Mouse (Mus musculus) forelimb bud, embryonic 11.5 days (tissue): ENCODE data around the gene Vmn2r3.
"Not testable (repeated sequence)": the region's sequence is repeated elsewhere in the genome, so short reads cannot be mapped to it uniquely, and the experiment has no call there.

Experiments used
- DNase-seq: peaks from one replicate; pipeline ENCODE4 v3.0.0-alpha.2; 2012; ENCODE audit warnings: low read depth, low spot score

The Vmn2r3 gene

DNA sequence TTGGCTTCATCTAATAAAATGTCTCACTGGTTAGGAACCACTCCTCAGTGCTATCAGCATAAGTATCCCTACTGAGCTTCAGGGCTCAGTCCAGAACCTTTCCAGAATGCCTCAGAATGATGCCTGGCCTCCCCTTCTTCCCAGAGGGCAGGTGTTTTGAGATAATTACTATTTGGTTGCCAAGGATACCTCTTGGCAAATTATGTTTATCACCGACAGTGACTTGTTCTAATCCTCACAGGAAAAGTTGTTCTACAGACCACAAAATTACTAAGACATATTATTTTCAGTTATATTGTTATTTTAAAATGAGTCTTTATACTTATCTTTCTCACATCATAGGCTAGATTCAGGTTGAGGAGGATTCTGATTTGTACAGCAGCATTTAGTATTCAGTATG, at the start of gene Vmn2r3:
Gene Vmn2r3 (minus strand): TSS at position 101 of the 400 bp plus-strand sequence.
- DNase-seq, result no peak

DNA sequence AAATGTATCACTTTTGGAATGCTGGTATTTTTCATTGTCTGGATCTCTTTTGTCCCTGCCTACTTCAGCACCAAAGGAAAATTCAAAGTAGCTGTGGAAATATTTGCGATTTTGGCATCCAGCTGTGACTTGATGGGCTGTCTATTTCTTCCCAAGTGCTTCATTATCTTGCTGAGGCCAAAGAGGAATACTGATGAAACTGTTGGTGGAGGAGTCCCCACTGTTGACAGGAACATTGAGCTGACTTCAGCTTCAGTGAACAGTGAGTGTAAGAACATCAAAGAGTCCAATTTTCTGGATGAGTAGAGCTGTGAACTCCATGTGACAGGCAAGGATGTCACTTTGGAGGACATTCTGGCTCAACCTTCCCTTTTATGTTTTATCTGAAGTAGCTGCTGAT, 43.0 kb upstream of the Vmn2r3 start:
- no peak for DNase-seq

- no peak for DNase-seq
These were observed 32.3 kb upstream of the Vmn2r3 start for GRCm38 (mm10) chr3:64321824-64322223.

GRCm38 (mm10) chr3:64306799-64307198, 17.3 kb upstream of the Vmn2r3 start:
- DNase-seq, result no peak

DNA sequence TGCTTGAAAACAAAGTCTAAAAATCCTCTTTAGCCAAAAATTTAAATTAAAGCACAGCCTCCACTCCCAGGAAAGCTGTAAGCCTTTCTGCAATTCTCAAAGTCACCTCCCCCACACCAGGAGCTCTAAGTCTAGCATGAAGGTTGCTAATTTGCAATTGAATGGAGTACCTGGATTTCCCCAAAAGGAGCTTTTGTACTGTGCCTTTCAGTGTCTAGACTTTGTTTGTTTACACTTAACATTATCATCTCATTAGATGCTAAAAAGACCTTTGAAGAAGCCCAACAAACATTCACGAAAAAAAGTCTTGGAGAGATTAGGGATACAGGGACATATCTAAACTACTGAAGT, 23.8 kb downstream of the Vmn2r3 start:
- no peak for DNase-seq

DNA sequence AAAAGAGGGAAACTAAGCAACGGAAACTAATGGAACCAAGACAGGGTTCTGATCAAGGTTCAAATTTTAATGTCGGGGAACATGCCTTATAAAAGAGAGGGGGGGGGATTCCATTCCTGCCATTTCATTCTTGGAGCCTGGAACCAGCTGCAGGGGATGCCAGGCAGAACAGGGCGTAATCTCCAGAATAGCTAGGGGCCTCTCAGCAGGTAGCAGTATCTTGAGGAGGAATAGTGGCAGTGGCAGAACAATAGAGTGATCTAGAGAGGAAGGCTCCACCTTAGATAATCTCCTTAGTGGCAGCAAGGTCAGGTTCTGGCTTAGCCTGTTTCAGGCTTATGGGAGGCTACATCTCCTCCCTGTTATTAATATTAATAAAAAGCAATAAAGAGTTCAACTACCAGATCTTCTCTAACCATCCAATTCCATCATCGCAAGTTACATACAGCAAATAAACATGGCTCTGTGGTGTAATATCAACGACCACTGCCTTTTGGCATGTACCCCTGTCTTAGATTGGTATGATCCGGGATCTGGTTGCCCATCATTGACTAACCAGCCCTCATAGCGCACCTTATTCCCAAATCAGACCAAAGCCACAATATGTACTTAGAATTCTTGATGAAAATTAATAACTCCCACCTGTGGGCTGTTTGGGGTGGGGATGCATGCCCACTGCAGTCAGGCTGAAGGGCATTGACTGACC, 24.3 kb downstream of the Vmn2r3 start:
- not testable (repeated sequence) for DNase-seq

- no peak for DNase-seq
These were observed 29.9 kb downstream of the Vmn2r3 start for GRCm38 (mm10) chr3:64259582-64259981.

DNA sequence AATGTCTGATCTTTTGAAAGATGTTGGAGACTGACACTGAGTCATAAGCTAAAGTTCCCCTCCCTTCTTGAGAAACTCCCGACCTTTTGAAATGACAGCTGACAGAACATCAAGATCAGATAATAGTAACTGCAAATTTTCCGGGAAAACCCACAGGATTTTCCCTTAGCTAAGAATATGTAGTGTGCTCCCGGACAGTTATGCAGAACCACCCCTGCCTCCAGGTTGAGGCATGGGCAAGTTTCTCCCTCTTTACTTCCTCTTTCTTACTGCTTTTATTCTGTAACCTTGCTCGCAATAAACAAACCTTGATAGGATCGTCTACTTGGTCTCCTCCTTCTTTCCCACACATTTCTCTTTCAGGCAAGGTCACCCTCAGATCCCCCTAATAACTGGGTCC, 37.9 kb downstream of the Vmn2r3 start:
- DNase-seq, result no peak

DNA sequence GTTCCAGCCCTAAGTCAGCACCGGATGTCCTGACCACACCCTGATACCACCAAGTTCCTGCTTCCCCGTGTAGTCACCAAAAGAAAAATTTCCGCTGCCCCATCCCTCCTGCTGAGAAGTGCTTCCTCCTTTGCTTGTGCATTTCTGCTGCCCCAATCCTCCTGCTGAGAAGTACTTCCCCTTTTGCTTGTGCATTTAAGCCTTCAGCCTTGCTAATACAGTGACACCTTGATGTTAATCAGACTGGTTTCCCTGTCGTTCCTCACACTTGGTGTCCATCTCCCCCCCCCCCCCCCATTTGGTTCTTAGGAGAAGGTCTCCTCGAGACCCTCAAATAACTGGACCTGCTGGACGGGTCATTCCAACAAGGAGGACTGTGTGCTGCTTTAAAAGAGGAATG, 39.0 kb downstream of the Vmn2r3 start:
- DNase-seq, result not testable (repeated sequence)

- not testable (repeated sequence) for DNase-seq
These were observed 54.0 kb downstream of the Vmn2r3 start for GRCm38 (mm10) chr3:64235459-64235858.

- DNase-seq, result not testable (repeated sequence)
These were observed 55.9 kb downstream of the Vmn2r3 start for GRCm38 (mm10) chr3:64233655-64234054.

- DNase-seq, result no peak
These were observed 62.3 kb downstream of the Vmn2r3 start for GRCm38 (mm10) chr3:64227243-64227642.
